Mouse (Mus musculus) limb, embryonic 10.5 days (tissue): ENCODE data around the gene Tead1. TPM values are rescaled to one million over a fixed set of nuclear protein-coding genes. Genes with fewer than 3 reads are reported as not detected.

Experiments used
- DNase-seq: peaks from one replicate; pipeline ENCODE4 v3.0.0-alpha.2; 2017; ENCODE audit warnings: low spot score
- H3K27ac ChIP-seq: fragments of 300-500 bp; sonication (generic); 2 replicates; pipeline ENCODE4 v1.5.1; 2016; ENCODE audit warnings: mild to moderate bottlenecking
- H3K27me3 ChIP-seq: fragments of 300-500 bp; sonication (generic); 2 replicates; pipeline ENCODE4 v1.6.1; 2016; ENCODE audit warnings: low read depth, mild to moderate bottlenecking; ENCODE audit not compliant: poor library complexity, severe bottlenecking
- H3K36me3 ChIP-seq: fragments of 300-500 bp; sonication (generic); 2 replicates; pipeline ENCODE4 v1.6.1; 2016; ENCODE audit warnings: mild to moderate bottlenecking, moderate library complexity
- H3K4me1 ChIP-seq: fragments of 300-500 bp; sonication (generic); 2 replicates; pipeline ENCODE4 v1.6.1; 2016
- H3K4me3 ChIP-seq: fragments of 300-500 bp; sonication (generic); 2 replicates; pipeline ENCODE4 v1.5.1; 2016; ENCODE audit warnings: mild to moderate bottlenecking, moderate library complexity
- H3K9me3 ChIP-seq: fragments of 300-500 bp; sonication (generic); replicated peaks from 2 replicates; pipeline ENCODE4 v1.6.1; 2016; ENCODE audit warnings: mild to moderate bottlenecking
- WGBS: fragments of 180-500 bp; shearing (Covaris S2); methylation state at CpG from one replicate; pipeline ENCODE4 v1.1.7; 2016; 5-methylcytosine and 5-hydroxymethylcytosine counted together
- polyA plus RNA-seq: library from polyadenylated mRNA; unstranded; fragments of >200 nt; fragmentation: Nextera tagmentation; extraction: Ambion mirVana; gene quantifications from 2 replicates; pipeline ENCODE4 v1.2.1, GENCODE M21; 2016

The Tead1 gene
- polyA plus RNA-seq, 1 experiment from 2014 or later: 17.3 TPM

DNA sequence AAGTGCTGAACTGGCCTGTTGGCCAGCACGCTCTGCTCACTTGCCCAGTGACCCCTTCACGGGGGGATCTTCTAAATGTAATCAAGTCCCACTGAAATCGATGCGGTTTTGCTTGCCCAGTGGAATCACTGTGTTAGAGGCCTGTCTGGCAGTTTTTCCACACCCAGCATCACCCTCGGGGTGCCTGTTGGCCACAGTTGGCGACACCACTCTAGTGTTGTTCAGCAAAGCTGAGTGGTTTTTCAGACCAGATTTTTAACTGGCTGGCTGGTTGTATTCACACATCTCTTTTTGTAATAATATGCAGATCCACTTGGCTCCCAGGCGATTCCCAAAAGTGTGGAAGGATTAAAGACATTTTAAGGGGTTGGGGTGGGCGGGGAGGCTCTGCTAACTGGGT is 161.8 kb downstream of the Tead1 start:
- Histone ChIP-seq H3K27me3 (no peaks in the 10 kb centered on the region), H3K9me3 (no peaks in the 10 kb centered on the region), H3K36me3 (peaks cover 9% of the 10 kb centered on the region; the same call in 1 of the 2 replicates), H3K4me3 (no peak overlapping the region), H3K4me1 (peaks cover 29% of the 10 kb centered on the region), H3K27ac (no peak overlapping the region)
- 62% methylated on average over 8 of the region's 8 CpGs for WGBS
- no peak for DNase-seq

DNA sequence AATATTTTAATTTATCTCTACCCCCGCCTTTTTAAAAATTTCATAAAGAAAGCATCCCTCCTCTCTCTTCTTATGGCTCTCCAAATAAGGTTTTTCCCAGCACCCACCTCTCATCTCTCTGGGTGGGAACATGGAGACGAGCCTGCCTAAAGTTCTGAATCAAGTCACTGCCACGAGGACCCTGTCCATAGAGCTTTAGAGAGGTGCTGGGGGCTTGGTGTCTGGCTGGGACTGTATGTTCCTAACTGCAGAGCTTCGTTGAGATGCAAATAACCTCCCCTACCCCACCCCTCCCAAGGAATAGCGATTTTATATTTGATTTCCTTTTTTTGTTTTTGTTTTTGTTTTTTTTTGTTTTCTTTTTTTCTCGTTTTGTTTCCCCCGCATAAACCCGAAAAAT is 162.4 kb downstream of the Tead1 start:
- Histone ChIP-seq H3K4me3 (no peak overlapping the region), H3K36me3 (peaks cover 9% of the 10 kb centered on the region; the same call in 1 of the 2 replicates), H3K9me3 (no peaks in the 10 kb centered on the region), H3K4me1 (peaks cover 27% of the 10 kb centered on the region), H3K27ac (peak overlapping the region; percentile 61; the same call in 1 of the 2 replicates), H3K27me3 (no peaks in the 10 kb centered on the region)
- DNase-seq: no peak
- WGBS: 46% methylated on average over 8 of the region's 8 CpGs

DNA sequence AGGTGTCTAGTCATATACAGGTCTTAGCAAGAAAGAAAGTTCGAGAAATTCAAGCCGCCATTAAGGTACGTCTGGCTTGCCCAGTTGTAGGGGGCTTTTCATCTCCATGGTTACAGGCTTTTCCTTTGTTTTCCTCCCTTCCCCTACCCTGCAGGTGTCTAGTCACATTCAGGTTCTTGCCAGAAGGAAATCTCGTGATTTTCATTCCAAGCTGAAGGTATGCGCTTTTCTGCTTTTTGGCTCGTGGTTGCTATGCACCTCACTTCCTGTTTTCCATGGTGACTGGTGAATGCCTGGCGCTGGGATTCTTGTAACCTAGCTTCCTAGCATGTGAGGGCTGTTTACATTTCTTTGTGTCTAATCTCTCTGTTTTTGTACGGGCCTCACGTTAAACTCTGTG is 162.8 kb downstream of the Tead1 start:
- Histone ChIP-seq H3K27me3 (no peaks in the 10 kb centered on the region), H3K4me1 (peaks cover 27% of the 10 kb centered on the region)

DNA sequence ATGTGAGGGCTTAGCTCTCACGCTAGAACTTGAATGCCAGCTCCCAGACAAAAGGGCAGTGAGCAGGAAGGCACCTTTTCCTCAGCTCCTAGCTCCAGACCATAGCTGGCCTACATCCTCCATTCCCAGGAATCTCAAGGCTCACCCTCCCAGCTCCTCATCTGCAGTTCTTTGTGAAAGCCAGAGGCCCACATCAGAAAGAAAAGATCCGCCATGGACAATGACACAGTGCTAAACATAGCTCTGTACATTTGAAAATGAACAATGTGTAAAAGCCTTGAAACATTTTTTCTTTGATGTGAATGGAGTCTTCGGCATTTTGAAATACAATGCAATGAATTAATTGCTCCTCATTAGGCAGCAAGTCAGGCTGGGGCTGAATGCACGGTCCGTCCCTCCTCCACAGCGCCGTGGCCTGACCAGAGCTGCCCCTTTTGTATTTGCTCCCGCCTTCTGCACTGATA is 172.2 kb downstream of the Tead1 start:
- no peak overlapping the region for H3K4me3 ChIP-seq
- H3K9me3 ChIP-seq: no peaks in the 10 kb centered on the region
- DNase-seq: no peak
- H3K36me3 ChIP-seq: peaks cover 14% of the 10 kb centered on the region
- peak overlapping the region; percentile 50; the same call in 1 of the 2 replicates for H3K27ac ChIP-seq
- 49% methylated on average over 8 of the region's 8 CpGs for WGBS
- H3K4me1 ChIP-seq: peaks cover 46% of the 10 kb centered on the region
- H3K27me3 ChIP-seq: no peaks in the 10 kb centered on the region

More for the DNA sequence above, 162.8 kb downstream of the Tead1 start:
- H3K27ac ChIP-seq: peak overlapping the region; percentile 46; the same call in 1 of the 2 replicates
- WGBS: 53% methylated on average over 9 of the region's 9 CpGs
- no peak overlapping the region for H3K4me3 ChIP-seq
- no peaks in the 10 kb centered on the region for H3K9me3 ChIP-seq
- H3K36me3 ChIP-seq: peaks cover 6% of the 10 kb centered on the region; the same call in 1 of the 2 replicates
- DNase-seq: no peak

DNA sequence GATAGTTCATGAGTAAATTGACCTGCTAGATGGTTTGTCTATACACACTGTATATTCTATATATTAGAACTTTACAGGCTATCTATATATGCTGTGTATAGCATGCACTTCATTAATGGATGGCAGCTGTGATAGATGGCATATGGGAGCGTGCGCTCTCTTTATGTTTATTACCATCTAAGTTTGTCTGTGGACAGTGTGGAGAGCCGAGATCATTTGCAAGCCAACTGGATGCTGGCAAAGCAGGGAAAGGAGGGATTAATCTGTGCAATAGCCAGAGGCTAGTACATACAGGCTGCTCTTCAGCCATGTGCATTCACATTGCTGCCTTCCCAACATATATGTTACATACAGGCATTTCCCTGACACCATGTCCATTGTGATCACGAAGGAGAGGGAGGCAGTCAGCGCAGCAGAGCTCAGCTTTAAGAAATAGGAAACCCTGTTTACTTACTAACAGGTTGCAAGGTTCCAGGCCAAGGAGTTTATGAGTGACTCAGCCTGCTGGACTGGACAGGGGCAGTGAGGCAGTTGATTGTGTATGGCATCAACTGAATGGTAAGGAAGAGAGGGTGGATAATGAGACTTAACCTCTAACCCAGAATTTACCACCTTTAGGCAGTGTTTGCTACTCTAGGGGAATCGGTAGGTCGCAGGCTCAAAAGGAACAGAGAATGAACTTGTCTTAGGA is 173.2 kb downstream of the Tead1 start:
- Histone ChIP-seq H3K4me3 (no peak overlapping the region), H3K4me1 (peaks cover 51% of the 10 kb centered on the region), H3K27me3 (no peaks in the 10 kb centered on the region), H3K36me3 (peaks cover 19% of the 10 kb centered on the region), H3K9me3 (no peaks in the 10 kb centered on the region), H3K27ac (no peak overlapping the region)
- WGBS: 70% methylated on average over 7 of the region's 7 CpGs
- no peak for DNase-seq

DNA sequence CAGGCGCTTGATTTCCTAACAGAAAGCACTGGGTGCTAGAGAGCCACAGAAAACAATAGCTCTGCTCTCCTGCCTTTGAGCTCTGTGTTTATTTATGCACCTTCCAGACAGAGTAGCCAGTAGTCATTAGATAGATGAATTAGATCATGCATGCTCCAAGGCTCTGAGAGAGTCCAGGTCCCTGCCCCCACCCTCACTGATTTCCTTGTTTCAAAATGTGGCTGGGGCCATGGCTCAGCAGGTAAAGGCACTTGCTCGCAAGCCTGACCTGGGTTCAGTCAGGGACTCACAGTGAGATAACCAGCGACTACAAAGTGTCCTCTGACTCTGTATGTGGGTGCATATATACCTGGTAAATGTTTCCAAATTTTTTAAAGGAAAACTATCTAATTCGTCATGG is 174.7 kb downstream of the Tead1 start:
- 75% methylated on average over 4 of the region's 4 CpGs for WGBS
- Histone ChIP-seq H3K27ac (no peak overlapping the region), H3K36me3 (peaks cover 28% of the 10 kb centered on the region), H3K4me1 (peaks cover 51% of the 10 kb centered on the region), H3K9me3 (no peaks in the 10 kb centered on the region), H3K4me3 (no peak overlapping the region), H3K27me3 (no peaks in the 10 kb centered on the region)
- no peak for DNase-seq

DNA sequence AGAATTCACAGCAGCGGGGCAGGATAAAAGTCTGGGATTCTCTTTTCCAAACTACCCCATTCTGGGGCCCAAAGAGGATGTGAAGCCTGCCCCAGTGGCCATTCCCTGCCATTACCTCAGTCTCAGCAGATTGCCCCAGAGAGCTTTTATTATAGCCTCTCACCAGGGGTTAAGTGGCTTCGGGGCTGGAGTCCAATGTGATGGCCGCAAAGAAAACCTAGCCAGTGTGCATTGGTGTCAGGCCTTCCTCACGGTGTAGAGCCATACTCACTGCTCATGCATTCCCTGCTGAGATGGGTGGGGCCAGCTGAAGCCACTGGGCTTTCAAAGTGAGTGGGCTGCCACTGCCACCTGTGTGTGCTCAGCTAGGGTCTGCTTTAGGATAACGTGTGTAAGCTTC is 175.4 kb downstream of the Tead1 start:
- WGBS: 33% methylated on average over 5 of the region's 5 CpGs
- peak overlapping the region; percentile 7; the same call in 1 of the 2 replicates for H3K27ac ChIP-seq
- DNase-seq: no peak
- peaks cover 51% of the 10 kb centered on the region for H3K4me1 ChIP-seq
- H3K4me3 ChIP-seq: no peak overlapping the region
- no peaks in the 10 kb centered on the region for H3K27me3 ChIP-seq
- peaks cover 25% of the 10 kb centered on the region for H3K36me3 ChIP-seq
- no peaks in the 10 kb centered on the region for H3K9me3 ChIP-seq

DNA sequence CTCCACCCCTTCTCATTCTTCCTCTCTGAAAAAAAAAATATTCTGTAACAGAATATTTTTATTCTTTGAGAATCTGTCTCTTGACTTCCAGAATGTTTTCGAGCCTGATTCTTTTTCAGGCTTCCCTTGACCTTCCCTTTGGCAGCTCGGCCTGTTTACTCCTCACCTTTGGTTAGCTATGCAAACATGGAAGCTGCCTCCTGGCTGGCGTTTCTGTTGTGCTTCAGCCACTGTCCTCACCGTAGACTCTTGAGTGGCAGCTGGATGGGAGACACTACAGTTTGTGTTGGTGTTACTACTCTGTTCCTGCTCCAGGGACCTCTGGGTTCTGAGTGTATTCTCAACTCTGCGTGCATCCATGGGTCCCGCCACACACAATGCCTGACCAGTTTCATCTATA is 176.3 kb downstream of the Tead1 start:
- Histone ChIP-seq H3K36me3 (peaks cover 25% of the 10 kb centered on the region), H3K27ac (no peak overlapping the region), H3K27me3 (no peaks in the 10 kb centered on the region), H3K4me3 (no peak overlapping the region), H3K9me3 (no peaks in the 10 kb centered on the region), H3K4me1 (peaks cover 51% of the 10 kb centered on the region)
- no peak for DNase-seq
- 83% methylated on average over 6 of the region's 6 CpGs for WGBS

DNA sequence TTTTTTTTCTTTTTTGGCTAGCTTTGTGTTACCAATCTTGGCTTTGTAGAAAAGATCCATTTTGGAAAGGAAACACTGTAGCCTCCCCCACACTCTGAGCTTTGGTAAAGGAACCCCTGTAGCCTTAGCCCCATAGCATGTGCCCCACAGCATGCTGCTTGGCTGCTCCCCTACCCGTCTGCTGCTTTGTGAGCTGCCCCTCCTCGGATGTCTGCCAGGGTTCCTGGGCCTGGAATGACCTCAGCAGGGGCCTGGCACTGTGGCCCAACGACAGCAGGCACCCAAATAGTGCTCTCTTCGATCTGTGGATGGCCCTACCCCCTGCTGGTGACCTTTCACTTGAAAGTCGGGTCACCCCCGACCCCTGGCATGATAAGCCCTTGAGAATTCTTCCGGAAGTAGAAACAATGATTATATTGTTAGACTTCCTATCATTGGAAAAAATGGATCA is 177.0 kb downstream of the Tead1 start:
- DNase-seq: no peak
- no peaks in the 10 kb centered on the region for H3K9me3 ChIP-seq
- no peaks in the 10 kb centered on the region for H3K27me3 ChIP-seq
- peak overlapping the region; percentile 70 for H3K27ac ChIP-seq
- no peak overlapping the region for H3K4me3 ChIP-seq
- H3K4me1 ChIP-seq: peaks cover 48% of the 10 kb centered on the region
- peaks cover 26% of the 10 kb centered on the region for H3K36me3 ChIP-seq
- WGBS: 49% methylated on average over 7 of the region's 7 CpGs

DNA sequence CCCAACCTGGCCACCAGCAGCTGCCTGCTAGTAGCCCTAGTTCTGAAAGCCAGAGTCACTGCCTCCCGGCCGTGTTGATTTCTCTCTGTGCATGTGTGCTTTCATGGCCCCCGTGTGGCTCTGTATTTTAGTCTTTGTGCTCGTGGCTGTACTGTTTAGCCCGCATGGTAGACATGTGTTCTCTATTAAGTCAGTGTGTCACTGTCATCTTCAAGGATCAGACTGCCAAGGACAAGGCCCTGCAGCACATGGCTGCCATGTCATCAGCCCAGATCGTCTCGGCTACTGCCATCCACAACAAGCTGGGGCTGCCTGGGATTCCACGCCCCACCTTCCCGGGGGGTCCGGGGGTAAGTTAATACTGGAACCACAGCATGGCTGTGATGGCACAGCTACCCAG is 177.5 kb downstream of the Tead1 start:
- no peak for DNase-seq
- WGBS: 57% methylated on average over 10 of the region's 10 CpGs
- peaks cover 31% of the 10 kb centered on the region for H3K36me3 ChIP-seq

DNA sequence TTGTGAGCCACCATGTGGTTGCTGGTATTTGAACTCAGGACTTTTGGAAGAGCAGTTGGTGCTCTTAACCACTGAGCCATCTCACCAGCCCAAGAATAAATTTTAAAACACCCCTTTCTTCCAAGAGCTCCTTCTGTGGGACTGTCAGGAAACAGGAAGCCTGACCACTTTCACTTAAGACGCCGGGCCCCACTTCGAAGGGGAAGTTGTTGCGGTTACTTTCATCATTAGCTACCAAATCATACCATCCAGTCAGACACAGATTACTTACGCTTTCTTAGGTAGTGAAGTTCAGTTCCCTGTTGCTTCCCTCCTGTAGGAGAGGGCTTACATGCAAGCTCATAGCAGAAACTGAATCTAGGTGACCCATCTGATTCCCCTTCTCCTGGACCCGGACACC is 180.8 kb downstream of the Tead1 start:
- H3K4me3 ChIP-seq: no peak overlapping the region
- DNase-seq: no peak
- no peaks in the 10 kb centered on the region for H3K9me3 ChIP-seq
- H3K27me3 ChIP-seq: no peaks in the 10 kb centered on the region
- H3K36me3 ChIP-seq: peaks cover 64% of the 10 kb centered on the region
- WGBS: 93% methylated on average over 6 of the region's 6 CpGs
- peaks cover 19% of the 10 kb centered on the region for H3K4me1 ChIP-seq
- H3K27ac ChIP-seq: no peak overlapping the region

More for the DNA sequence above, 177.5 kb downstream of the Tead1 start:
- Histone ChIP-seq H3K27me3 (no peaks in the 10 kb centered on the region), H3K9me3 (no peaks in the 10 kb centered on the region), H3K4me1 (peaks cover 44% of the 10 kb centered on the region), H3K27ac (peak overlapping the region; percentile 70), H3K4me3 (no peak overlapping the region)

DNA sequence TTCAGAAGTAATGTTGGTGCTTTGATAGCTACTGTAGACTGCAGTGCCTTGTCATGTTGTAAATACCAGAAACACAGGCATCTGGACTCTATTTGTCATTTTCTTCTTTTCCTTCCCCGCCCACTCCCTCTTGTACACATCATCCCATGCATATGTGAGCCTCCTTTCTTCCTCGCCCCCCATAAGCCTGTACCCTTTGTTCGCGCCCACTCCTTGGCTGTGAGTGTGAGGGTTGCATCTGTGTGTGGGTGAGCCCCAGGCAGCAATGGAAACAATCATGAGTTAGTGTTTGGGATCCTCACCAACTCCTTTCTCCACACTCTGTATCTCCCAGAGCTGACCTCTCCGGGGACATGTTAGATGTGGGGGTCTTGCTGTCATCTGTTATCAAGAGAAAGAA is 183.0 kb downstream of the Tead1 start:
- Histone ChIP-seq H3K4me3 (no peak overlapping the region), H3K4me1 (peaks cover 7% of the 10 kb centered on the region), H3K27ac (no peak overlapping the region), H3K9me3 (no peaks in the 10 kb centered on the region), H3K27me3 (no peaks in the 10 kb centered on the region), H3K36me3 (peaks cover 74% of the 10 kb centered on the region)
- WGBS: 91% methylated on average over 5 of the region's 5 CpGs
- DNase-seq: no peak

DNA sequence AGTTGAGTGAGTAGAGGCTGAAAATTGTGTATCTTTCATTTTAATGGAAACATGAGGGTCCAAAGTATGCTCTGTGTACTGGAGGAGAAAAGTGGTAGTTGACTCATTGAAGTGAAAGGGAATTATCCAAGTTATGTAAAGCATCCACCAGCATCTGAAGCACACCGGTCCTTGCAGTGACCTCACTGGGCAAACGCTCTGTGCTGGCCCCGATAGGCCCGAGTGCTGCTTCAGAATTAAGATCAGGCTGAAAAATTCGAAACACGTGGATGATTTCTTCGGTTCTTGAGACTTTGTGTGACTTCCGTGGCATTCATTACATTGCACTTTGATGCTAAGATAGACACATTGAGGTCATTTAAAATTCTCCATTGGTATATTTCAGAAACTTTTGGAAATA is 185.1 kb downstream of the Tead1 start:
- Histone ChIP-seq H3K4me1 (peaks cover 26% of the 10 kb centered on the region), H3K9me3 (no peaks in the 10 kb centered on the region), H3K36me3 (peaks cover 62% of the 10 kb centered on the region), H3K27me3 (no peaks in the 10 kb centered on the region), H3K4me3 (no peak overlapping the region), H3K27ac (no peak overlapping the region)
- no peak for DNase-seq
- WGBS: 95% methylated on average over 8 of the region's 8 CpGs
